ENCODE assay signal across 9 mouse cellular contexts in genomic region chr16:94086701-94087569, GRCm38 (mm10). TPM values are rescaled to one million over a fixed set of nuclear protein-coding genes. Genes with fewer than 3 reads are reported as not detected.
DNase-seq lines count a peak whose midpoint lies in the region; ATAC-seq and TF ChIP-seq lines count a peak whose summit lies in the region.
"Had no signal": no experiment of that assay in that cellular context is flagged by ENCODE, and none has a peak within 500 bp of the region (broad histone marks: within the 10 kb centered on the region; RNA-seq: fewer than 3 reads in every experiment).

No protein-coding gene starts in this region.

- 7% methylated on average over 50 of the region's 50 CpGs for WGBS in kidney, adult 2 months
- WGBS in limb, embryonic 15.5 days: 6% methylated on average over 50 of the region's 50 CpGs

- H3K4me1 ChIP-seq in kidney, adult 2 months (ENCODE audit: control insufficient read depth, insufficient read depth, low read length): no peaks in the 10 kb centered on the region
- H3K4me1 ChIP-seq in limb, embryonic 15.5 days: peaks cover 38% of the 10 kb centered on the region

- H3K9ac ChIP-seq in limb, embryonic 15.5 days: no peak overlapping the region

- peaks cover 20% of the 10 kb centered on the region for H3K27me3 ChIP-seq in kidney, adult 2 months (replicated peaks; ENCODE audit: control insufficient read depth, insufficient read depth, low read length)
- peaks cover 96% of the 10 kb centered on the region for H3K27me3 ChIP-seq in limb, embryonic 15.5 days

- TF ChIP-seq POLR2A in kidney, adult 2 months (IDR thresholded peaks at IDR 0.05; ENCODE audit: low read depth, low read length): no peak

- ATAC-seq in limb, embryonic 15.5 days (ENCODE audit: insufficient number of reproducible peaks, low FRiP score, low TSS enrichment, low read depth): no peak

- no peaks in the 10 kb centered on the region for H3K36me3 ChIP-seq in kidney, adult 2 months (ENCODE audit: control insufficient read depth, insufficient read depth, low read length)
- no peaks in the 10 kb centered on the region for H3K36me3 ChIP-seq in limb, embryonic 15.5 days

- H3K4me2 ChIP-seq in limb, embryonic 15.5 days: peak overlapping the region; percentile 21

- peak overlapping the region; percentile 54 for H3K27ac ChIP-seq in kidney, adult 2 months (ENCODE audit: insufficient read depth, low read depth, low read length)
- no peak overlapping the region for H3K27ac ChIP-seq in limb, embryonic 15.5 days

- H3K9me3 ChIP-seq in limb, embryonic 15.5 days: no peaks in the 10 kb centered on the region

- TF ChIP-seq CTCF in kidney, adult 2 months (conservative IDR thresholded peaks at IDR 0.05; ENCODE audit: insufficient read depth, insufficient read length, low read depth, low read length): no peak

- peak overlapping the region; percentile 47 for H3K4me3 ChIP-seq in kidney, adult 2 months (ENCODE audit: insufficient read depth, low read depth, low read length)
- peak overlapping the region; percentile 17 for H3K4me3 ChIP-seq in limb, embryonic 15.5 days

- DNase-seq in adrenal gland, postnatal 10 days: peak; percentile 13
- no peak for DNase-seq in adrenal gland, postnatal 25 days
- no peak for DNase-seq in kidney, adult 2 months
- no peak for DNase-seq in kidney, postnatal 14 days
- peak; percentile 66 for DNase-seq in embryo, embryonic 10.5 days (ENCODE audit: low spot score)
- DNase-seq in left cerebral cortex, adult 8-10 months (ENCODE audit: low spot score in 2 of 2): no peak
- no peak for DNase-seq in cerebellum, postnatal 4 days (ENCODE audit: low spot score in 2 of 2)
- DNase-seq: layer of hippocampus, adult 9-11 months had no signal

RNA-seq across cellular contexts. Expression of gene Sim2, which starts 2.2 kb away (rescaled TPM):
- total RNA-seq in adrenal gland, postnatal 10 days (2021): under 1 TPM in 1 of 2 experiments, not detected in 1; 0.09 TPM
- not detected in 2 replicates for total RNA-seq in adrenal gland, postnatal 25 days (2021)
- 8.1 and 9.9 TPM in 2 replicates for polyA plus RNA-seq in kidney, adult 2 months (2012; rRNA removed)
- polyA plus RNA-seq in limb, embryonic 15.5 days (2015; fragmentation: Nextera tagmentation; extraction: Ambion mirVana): 0.64 and 0.81 TPM in 2 replicates
- total RNA-seq in left cerebral cortex, adult 8-10 months (2022): under 1 TPM in 2 of 4 experiments, not detected in 2; 0.09 to 0.25 TPM

Comparison
In these comparisons a context has a peak if more than half of its experiments do, and no peak if none do; other contexts are left out.
1. DNase-seq: peak in adrenal gland, postnatal 10 days (single experiment) and embryo, embryonic 10.5 days (single experiment); none in adrenal gland, postnatal 25 days (single experiment), kidney, adult 2 months (single experiment), kidney, postnatal 14 days (single experiment), left cerebral cortex, adult 8-10 months (0 of 2) and cerebellum, postnatal 4 days (0 of 2).